Mouse (Mus musculus) frontal cortex, postnatal 14 days (tissue): ENCODE measurements around the gene Sult2a3.
"Not testable (repeated sequence)": the region's sequence is repeated elsewhere in the genome, so short reads cannot be mapped to it uniquely, and the experiment has no call there.

Experiments
- DNase-seq, 2 experiments: peaks; one replicate each; pipeline ENCODE4 v3.0.0; 2022; ENCODE audit warnings: low spot score in 2 of 2

Sult2a3 gene

GRCm38 (mm10) chr7:14122944-14123343 lies at the start of gene Sult2a3:
Gene Sult2a3 (minus strand): TSS chr7:14123044.
- DNase-seq, result no peak

GRCm38 (mm10) chr7:14120436-14120835 lies 2.4 kb downstream of the Sult2a3 start:
- DNase-seq, result no peak

GRCm38 (mm10) chr7:14119865-14120264 lies 3.0 kb downstream of the Sult2a3 start:
- DNase-seq, result not testable (repeated sequence)

- DNase-seq, result no peak
Observed at GRCm38 (mm10) chr7:14116761-14117160, 6.1 kb downstream of the Sult2a3 start.

GRCm38 (mm10) chr7:14114471-14114870 lies 8.4 kb downstream of the Sult2a3 start:
- not testable (repeated sequence) for DNase-seq

- DNase-seq, result not testable (repeated sequence)
Observed at GRCm38 (mm10) chr7:14047821-14048220, 75.0 kb downstream of the Sult2a3 start.

- not testable (repeated sequence) for DNase-seq
Observed at GRCm38 (mm10) chr7:14030831-14031230, 92.0 kb downstream of the Sult2a3 start.
